Mouse (Mus musculus) CD4-positive naive resting alpha-beta T cell, adult 76 days (primary cell): ENCODE results near the gene Plekhh2. TPM values are rescaled to one million over a fixed set of nuclear protein-coding genes. Genes with fewer than 3 reads are reported as not detected.

ENCODE experiments used
- total RNA-seq: library from RNA; stranded (reverse); gene quantifications from one replicate; pipeline ENCODE4 v1.2.4, GENCODE M21; 2023

Plekhh2 gene
- total RNA-seq = not detected

GRCm38 (mm10) chr17:84511682-84512515 is at the start of gene Plekhh2:
Plekhh2 (plus strand) TSS chr17:84511895.

DNA sequence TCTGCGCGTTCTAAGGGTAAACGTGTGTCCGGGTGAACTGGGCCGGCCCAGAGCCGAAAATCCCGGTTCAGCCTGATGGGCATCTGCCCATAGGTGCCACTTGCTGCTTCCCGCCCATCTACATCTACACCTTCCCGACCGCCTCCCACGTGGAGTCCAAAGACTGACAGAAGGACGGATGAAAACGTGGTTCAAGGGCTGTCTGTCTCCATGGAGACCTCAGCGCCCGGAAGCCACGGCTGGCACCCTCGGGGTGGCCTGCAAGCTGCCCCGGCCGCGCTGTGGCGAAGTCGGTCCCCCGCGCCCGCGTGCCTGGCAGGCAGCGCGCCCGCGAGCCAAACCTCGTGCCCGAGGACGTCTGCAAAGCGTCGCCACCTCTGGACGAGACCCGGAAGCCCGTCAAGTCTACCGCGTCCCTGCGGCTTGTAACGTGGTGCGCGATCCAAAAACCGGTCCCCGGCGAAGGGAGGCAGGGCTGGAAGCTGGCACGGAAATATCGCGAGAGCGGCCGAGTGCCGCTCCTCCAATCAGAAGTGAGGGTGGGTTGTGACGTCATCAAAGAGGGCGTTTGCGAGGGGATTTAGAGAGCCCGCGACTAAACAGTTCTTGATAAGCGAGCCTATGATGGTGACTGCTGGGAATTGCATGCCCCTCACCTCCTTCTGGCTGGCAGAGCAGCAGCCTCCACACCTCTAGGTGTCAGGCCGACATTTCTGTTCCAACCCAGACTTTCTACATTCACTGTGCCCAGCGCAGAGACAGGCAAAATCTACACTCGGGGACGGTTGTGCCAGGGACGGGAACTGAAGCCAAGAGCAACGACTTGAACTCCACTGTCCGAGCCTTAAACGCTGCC is 45.7 kb upstream of the Plekhh2 start, which contains the start of gene Thada:
Gene Thada, minus strand, starts transcription at position 453 of the 856 bp plus-strand sequence.

GRCm38 (mm10) chr17:84626276-84626856 is 114.7 kb downstream of the Plekhh2 start, which contains the start of gene Dync2li1:
Dync2li1 (plus strand) TSS chr17:84626496.

Other genes starting within 250 kb of the Plekhh2 start
- gene Thada, start 45.7 kb upstream of the Plekhh2 start, total RNA-seq = 180 TPM
- gene Dync2li1, start 114.6 kb downstream of the Plekhh2 start, total RNA-seq = 0.56 TPM
- not detected for gene Abcg8, start 164.4 kb downstream of the Plekhh2 start, total RNA-seq
- not detected for gene Abcg5, start 171.1 kb downstream of the Plekhh2 start, total RNA-seq